Mouse (Mus musculus) olfactory bulb, adult 2 months (tissue): Measurements from ENCODE around the gene Fignl1. TPM values are rescaled to one million over a fixed set of nuclear protein-coding genes. Genes with fewer than 3 reads are reported as not detected.

Experiments used
- H3K27ac ChIP-seq: fragments of 200-500 bp; 2 replicates; pipeline ENCODE4 v1.5.1; 2012; ENCODE audit warnings: low read depth, low read length; ENCODE audit not compliant: insufficient read depth
- H3K4me1 ChIP-seq: fragments of 200-500 bp; 2 replicates; pipeline ENCODE4 v1.6.1; 2012; ENCODE audit warnings: low read length; ENCODE audit not compliant: control insufficient read depth, insufficient read depth
- H3K4me3 ChIP-seq: fragments of 200-500 bp; 2 replicates; pipeline ENCODE4 v1.5.1; 2012; ENCODE audit warnings: mild to moderate bottlenecking, low read depth, low read length, moderate library complexity; ENCODE audit not compliant: insufficient read depth
- CTCF ChIP-seq: fragments of 200-500 bp; IDR thresholded peaks from 2 replicates; pipeline ENCODE4 v1.5.1; 2012; ENCODE audit warnings: low read depth, mild to moderate bottlenecking, low read length, moderate library complexity; ENCODE audit not compliant: insufficient read depth
- POLR2A ChIP-seq: fragments of 200-500 bp; IDR thresholded peaks from 2 replicates; pipeline ENCODE4 v1.6.1; 2012; ENCODE audit warnings: mild to moderate bottlenecking, low read depth, low read length, moderate library complexity; ENCODE audit not compliant: insufficient read depth
- WGBS: fragments of 180-500 bp; shearing (Covaris S2); methylation state at CpG from one replicate; pipeline ENCODE4 v1.1.7; 2018; 5-methylcytosine and 5-hydroxymethylcytosine counted together
- polyA plus RNA-seq: library from polyadenylated mRNA; stranded (reverse); fragments of >200 nt; gene quantifications from 2 replicates; pipeline ENCODE4 v1.2.4, GENCODE M21; 2012; ENCODE audit warnings: low replicate concordance; ENCODE audit not compliant: missing spikeins, insufficient read depth, insufficient read length

Fignl1 gene
- polyA plus RNA-seq, 1 experiment, result not detected

GRCm38 (mm10) chr11:11835791-11836190 lies 27.0 kb upstream of the Fignl1 start:
- TF ChIP-seq CTCF (no peak), POLR2A (no peak)
- Histone ChIP-seq H3K4me3 (no peak overlapping the region), H3K27ac (no peak overlapping the region), H3K4me1 (no peaks in the 10 kb centered on the region)
- 96% methylated on average over 4 of the region's 4 CpGs for WGBS

- WGBS, result 91% methylated on average over 6 of the region's 6 CpGs
- TF ChIP-seq CTCF (no peak), POLR2A (no peak)
Measured at GRCm38 (mm10) chr11:11835361-11835760, 26.6 kb upstream of the Fignl1 start.

DNA sequence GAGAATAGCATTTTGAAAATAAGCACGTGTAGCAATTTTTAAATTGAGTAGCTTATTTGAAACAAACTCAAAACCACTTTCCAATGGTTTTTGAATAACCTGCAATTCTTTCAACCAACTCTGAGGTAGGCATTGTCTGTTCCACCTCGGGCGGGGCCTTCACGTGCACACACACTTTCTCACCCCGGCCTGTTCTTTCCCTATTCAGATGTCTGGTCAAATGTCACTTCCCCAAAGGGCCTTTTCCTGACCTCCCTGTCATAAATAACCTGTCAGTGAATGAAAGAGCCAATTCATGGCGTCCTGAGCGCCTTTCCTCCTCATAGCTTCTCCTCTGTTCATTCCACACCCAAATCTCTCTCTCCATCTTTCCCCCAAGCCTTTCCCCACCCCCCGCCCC lies 24.3 kb upstream of the Fignl1 start:
- TF ChIP-seq CTCF, result no peak
- no peak overlapping the region for H3K4me3 ChIP-seq
- WGBS, result 80% methylated on average over 8 of the region's 8 CpGs
- no peak overlapping the region for H3K27ac ChIP-seq
- no peaks in the 10 kb centered on the region for H3K4me1 ChIP-seq

More at GRCm38 (mm10) chr11:11835361-11835760, 26.6 kb upstream of the Fignl1 start:
- H3K4me1 ChIP-seq, result no peaks in the 10 kb centered on the region
- no peak overlapping the region for H3K27ac ChIP-seq
- no peak overlapping the region for H3K4me3 ChIP-seq

GRCm38 (mm10) chr11:11832755-11833084 lies 24.0 kb upstream of the Fignl1 start:
- 66% methylated on average over 6 of the region's 6 CpGs for WGBS
- TF ChIP-seq POLR2A, result no peak
- TF ChIP-seq CTCF, result no peak

GRCm38 (mm10) chr11:11831940-11832754 lies 23.4 kb upstream of the Fignl1 start:
- 54% methylated on average over 6 of the region's 6 CpGs for WGBS
- no peak overlapping the region for H3K27ac ChIP-seq
- TF ChIP-seq POLR2A (no peak), CTCF (no peak)
- no peaks in the 10 kb centered on the region for H3K4me1 ChIP-seq
- no peak overlapping the region for H3K4me3 ChIP-seq

More at GRCm38 (mm10) chr11:11832755-11833084, 24.0 kb upstream of the Fignl1 start:
- Histone ChIP-seq H3K4me1 (no peaks in the 10 kb centered on the region), H3K4me3 (no peak overlapping the region), H3K27ac (no peak overlapping the region)

DNA sequence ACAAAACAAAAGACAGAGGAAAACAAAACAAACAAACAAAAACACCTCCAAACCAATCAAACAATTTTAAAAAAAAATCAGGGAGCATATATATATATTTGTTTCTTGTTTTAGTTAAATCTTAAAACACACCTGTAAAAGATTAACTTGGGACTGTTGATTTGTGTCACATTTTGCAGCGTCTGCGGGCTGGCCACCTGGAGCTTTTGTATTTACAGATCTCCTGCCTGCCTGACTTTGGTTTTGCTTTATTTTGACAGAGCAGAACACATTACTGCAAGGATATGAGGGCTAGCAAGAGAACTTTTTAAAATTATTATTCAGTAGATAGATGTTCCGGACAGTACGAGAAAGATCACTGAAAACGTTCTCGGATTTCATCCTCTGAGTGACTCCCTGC lies 22.8 kb upstream of the Fignl1 start:
- no peak overlapping the region for H3K4me3 ChIP-seq
- H3K4me1 ChIP-seq, result no peaks in the 10 kb centered on the region
- TF ChIP-seq POLR2A (no peak), CTCF (no peak)
- no peak overlapping the region for H3K27ac ChIP-seq
- WGBS, result 92% methylated on average over 6 of the region's 6 CpGs

DNA sequence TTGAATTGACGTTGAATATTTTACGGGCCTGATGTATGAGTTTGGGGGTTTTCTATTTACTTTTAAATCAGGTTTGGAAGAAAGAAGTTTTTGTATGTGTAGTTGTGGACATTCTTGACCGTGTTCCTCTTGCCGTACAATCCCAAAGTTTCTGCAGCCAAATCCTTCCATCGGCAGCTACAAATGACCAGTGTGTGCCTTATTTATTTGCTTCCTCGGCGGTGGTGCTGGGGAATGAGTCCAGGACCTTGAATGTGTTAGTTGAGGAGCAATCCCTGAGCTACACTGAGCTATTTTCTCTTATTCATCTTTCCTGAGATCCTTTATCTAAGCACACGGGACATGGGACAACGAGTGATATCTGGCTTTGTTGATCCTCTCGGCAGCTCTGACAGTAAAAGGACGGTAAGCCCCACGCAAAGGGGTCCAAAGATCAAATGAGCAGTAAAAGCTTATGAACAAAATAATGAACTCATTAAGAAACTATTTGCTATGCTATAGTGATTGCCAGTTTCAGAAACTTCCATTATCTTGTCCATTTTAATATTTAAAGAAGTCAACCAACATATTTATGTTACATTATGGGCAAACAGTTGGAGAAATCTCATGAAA lies 22.2 kb upstream of the Fignl1 start:
- TF ChIP-seq CTCF (no peak), POLR2A (no peak)
- Histone ChIP-seq H3K4me1 (no peaks in the 10 kb centered on the region), H3K27ac (no peak overlapping the region), H3K4me3 (no peak overlapping the region)
- 66% methylated on average over 12 of the region's 12 CpGs for WGBS

- Histone ChIP-seq H3K27ac (no peak overlapping the region), H3K4me1 (no peaks in the 10 kb centered on the region), H3K4me3 (no peak overlapping the region)
- TF ChIP-seq POLR2A (no peak), CTCF (no peak)
- 69% methylated on average over 11 of the region's 11 CpGs for WGBS
Measured at GRCm38 (mm10) chr11:11829161-11830000, 20.6 kb upstream of the Fignl1 start.

DNA sequence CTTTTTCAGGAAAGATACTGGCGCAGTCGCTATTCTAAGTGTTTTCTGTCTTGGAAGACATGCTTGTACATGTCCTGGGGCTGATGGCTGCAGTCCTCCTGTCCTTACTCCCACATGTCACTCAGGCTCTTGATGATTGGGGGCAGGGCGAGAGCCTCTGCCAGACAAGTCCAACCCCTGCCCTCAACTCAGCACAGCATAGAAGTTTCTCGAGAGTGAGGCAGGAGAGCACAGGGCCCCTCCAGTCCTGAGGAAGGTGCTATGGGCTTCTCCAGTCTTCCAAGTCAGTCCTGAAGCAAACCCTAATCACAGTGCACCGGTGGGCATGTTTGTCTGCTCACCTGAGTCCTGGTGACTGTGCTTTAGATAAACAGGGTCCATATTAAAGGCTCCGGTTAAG lies 20.0 kb upstream of the Fignl1 start:
- H3K4me3 ChIP-seq, result no peak overlapping the region
- H3K27ac ChIP-seq, result no peak overlapping the region
- 63% methylated on average over 6 of the region's 6 CpGs for WGBS
- TF ChIP-seq CTCF (no peak), POLR2A (no peak)
- no peaks in the 10 kb centered on the region for H3K4me1 ChIP-seq
